8 mouse cellular contexts compared by ENCODE assay signal in genomic region chr14:7994271-7994767, GRCm38 (mm10). TPM values are rescaled to one million over a fixed set of nuclear protein-coding genes. Genes with fewer than 3 reads are reported as not detected.
DNase-seq lines count a peak whose midpoint lies in the region; ATAC-seq lines count a peak whose summit lies in the region.

TSS of gene Dnase1l3 (minus strand) at chr14:7994573.

- intact Hi-C loops in heart, postnatal 10 days (cut with DNase I) = loop anchor here (1.0 kb wide), 2 partner anchors 30 to 177 kb away; partner anchors contain the start of gene Flnb

- DNase-seq in heart, adult 11 months = peak; percentile 94
- DNase-seq in heart, embryonic 10.5 days (ENCODE audit: low spot score) = no peak
- DNase-seq in spleen, adult 18-20 months = peak; percentile 44 to 68
- no peak for DNase-seq in spleen, adult 12 weeks (ENCODE audit: low spot score)
- peak; percentile 61 to 76 for DNase-seq in heart, postnatal 10 days
- no peak for DNase-seq in liver, embryonic 11.5 days (ENCODE audit: low spot score)
- DNase-seq in spleen, postnatal 10 days (ENCODE audit: low spot score in 2 of 2) = peak; percentile 22 to 72
- DNase-seq in Muller cell, postnatal 12 days (ENCODE audit: inconsistent ontology term) = no peak

- H3K27ac ChIP-seq in heart, embryonic 10.5 days = no peak within 1 kb of the TSS
- H3K27ac ChIP-seq in liver, embryonic 11.5 days (ENCODE audit: low read depth, low read length) = no peak within 1 kb of the TSS

- peaks cover 17% of the 10 kb centered on the region for H3K27me3 ChIP-seq in heart, embryonic 10.5 days (ENCODE audit: insufficient read depth, poor library complexity, severe bottlenecking)
- H3K27me3 ChIP-seq in liver, embryonic 11.5 days (replicated peaks; ENCODE audit: control insufficient read depth, insufficient read depth, low read length) = 0 out of 2 replicates have a peak, but pooled peaks cover 2% of the 10 kb centered on the region

- ATAC-seq in liver, embryonic 11.5 days (replicated peaks; ENCODE audit: low FRiP score) = peak; percentile 39; the same call in 1 of the 2 replicates

- H3K36me3 ChIP-seq in heart, embryonic 10.5 days = no peaks in the 10 kb centered on the region
- H3K36me3 ChIP-seq in liver, embryonic 11.5 days (ENCODE audit: control insufficient read depth, insufficient read depth, low read length) = no peaks in the 10 kb centered on the region

- no peak within 1 kb of the TSS for H3K4me2 ChIP-seq in liver, embryonic 11.5 days

- no peak within 1 kb of the TSS for H3K9ac ChIP-seq in liver, embryonic 11.5 days (ENCODE audit: low read depth, low read length)

- no peak within 1 kb of the TSS for H3K4me3 ChIP-seq in heart, embryonic 10.5 days
- H3K4me3 ChIP-seq in liver, embryonic 11.5 days (ENCODE audit: low read depth, low read length) = no peak within 1 kb of the TSS

- 57% methylated on average over 8 of the region's 8 CpGs for WGBS in heart, embryonic 10.5 days
- 58% methylated on average over 8 of the region's 8 CpGs for WGBS in liver, embryonic 11.5 days

- H3K9me3 ChIP-seq in heart, embryonic 10.5 days = no peaks in the 10 kb centered on the region
- H3K9me3 ChIP-seq in liver, embryonic 11.5 days (ENCODE audit: control insufficient read depth, low read length) = no peaks in the 10 kb centered on the region

- peaks cover 3% of the 10 kb centered on the region; the same call in 1 of the 2 replicates for H3K4me1 ChIP-seq in heart, embryonic 10.5 days
- no peaks in the 10 kb centered on the region for H3K4me1 ChIP-seq in liver, embryonic 11.5 days (replicated peaks; ENCODE audit: control insufficient read depth, insufficient read depth, low read length)

RNA-seq across cellular contexts. Expression of gene Dnase1l3, which starts in this region (rescaled TPM):
- not detected in 2 replicates for polyA plus RNA-seq in heart, embryonic 10.5 days (2016; fragmentation: Nextera tagmentation; extraction: Ambion mirVana)
- not detected for total RNA-seq in heart, postnatal 10 days (2021)
- 0.73 and 0.79 TPM in 2 replicates for polyA plus RNA-seq in liver, embryonic 11.5 days (2014; fragmentation: Nextera tagmentation; extraction: Ambion mirVana)

Comparison
In these comparisons a context has a peak if more than half of its experiments do, and no peak if none do; other contexts are left out.
1. DNase-seq: peak in heart, adult 11 months (single experiment), spleen, adult 18-20 months (2 of 2) and spleen, postnatal 10 days (2 of 2); none in heart, embryonic 10.5 days (single experiment), spleen, adult 12 weeks (single experiment), liver, embryonic 11.5 days (single experiment) and Muller cell, postnatal 12 days (single experiment).
2. Peak in DNase-seq in heart, postnatal 10 days; RNA of the gene not detected or under 1 TPM.
3. Peak in ATAC-seq in liver, embryonic 11.5 days; RNA of the gene not detected or under 1 TPM.